Mouse (Mus musculus) embryonic facial prominence, embryonic 10.5 days (tissue): Measurements from ENCODE around the gene Rfx6. TPM values are rescaled to one million over a fixed set of nuclear protein-coding genes. Genes with fewer than 3 reads are reported as not detected.

Experiments used
- DNase-seq: peaks from one replicate; pipeline ENCODE4 v3.0.0-alpha.2; 2017; ENCODE audit warnings: low spot score
- H3K27ac ChIP-seq: fragments of 300-500 bp; sonication (generic); replicated peaks from 2 replicates; pipeline ENCODE4 v1.5.1; 2016; ENCODE audit warnings: mild to moderate bottlenecking
- H3K27me3 ChIP-seq: fragments of 300-500 bp; sonication (generic); replicated peaks from 2 replicates; pipeline ENCODE4 v1.6.1; 2016; ENCODE audit warnings: low read depth, mild to moderate bottlenecking; ENCODE audit not compliant: poor library complexity, severe bottlenecking
- H3K36me3 ChIP-seq: fragments of 300-500 bp; sonication (generic); replicated peaks from 2 replicates; pipeline ENCODE4 v1.6.1; 2016; ENCODE audit warnings: mild to moderate bottlenecking, moderate library complexity
- H3K4me1 ChIP-seq: fragments of 300-500 bp; sonication (generic); 2 replicates; pipeline ENCODE4 v1.6.1; 2016
- H3K4me3 ChIP-seq: fragments of 300-500 bp; sonication (generic); 2 replicates; pipeline ENCODE4 v1.5.1; 2016; ENCODE audit warnings: mild to moderate bottlenecking, moderate library complexity
- H3K9me3 ChIP-seq: fragments of 300-500 bp; sonication (generic); 2 replicates; pipeline ENCODE4 v1.6.1; 2016; ENCODE audit warnings: mild to moderate bottlenecking
- WGBS: fragments of 180-500 bp; shearing (Covaris S2); methylation state at CpG from one replicate; pipeline ENCODE4 v1.1.7; 2016; 5-methylcytosine and 5-hydroxymethylcytosine counted together
- polyA plus RNA-seq: library from polyadenylated mRNA; unstranded; fragments of >200 nt; fragmentation: Nextera tagmentation; extraction: Ambion mirVana; gene quantifications from 2 replicates; pipeline ENCODE4 v1.2.1, GENCODE M21; 2016

Rfx6 gene
- polyA plus RNA-seq, 1 experiment from 2014 or later: 0.05 TPM

GRCm38 (mm10) chr10:51769252-51769651, 91.7 kb downstream of the Rfx6 start:
- WGBS: 49% methylated on average over 7 of the region's 7 CpGs
- Histone ChIP-seq H3K9me3 (no peaks in the 10 kb centered on the region), H3K4me1 (no peaks in the 10 kb centered on the region), H3K4me3 (no peak overlapping the region), H3K27me3 (no peaks in the 10 kb centered on the region), H3K36me3 (no peaks in the 10 kb centered on the region), H3K27ac (no peak overlapping the region)
- DNase-seq: no peak

- no peak for DNase-seq
- Histone ChIP-seq H3K27ac (no peak overlapping the region), H3K4me1 (no peaks in the 10 kb centered on the region), H3K27me3 (no peaks in the 10 kb centered on the region), H3K4me3 (no peak overlapping the region), H3K36me3 (no peaks in the 10 kb centered on the region), H3K9me3 (no peaks in the 10 kb centered on the region)
- 84% methylated on average over 2 of the region's 2 CpGs for WGBS
These were observed 102.1 kb downstream of the Rfx6 start for GRCm38 (mm10) chr10:51779648-51780047.

Other genes starting within 250 kb of the Rfx6 start
- not detected in 2 replicates for gene Gm49339, start 197.1 kb upstream of the Rfx6 start, polyA plus RNA-seq
- gene Lilr4b, start 197.1 kb upstream of the Rfx6 start, polyA plus RNA-seq: not detected in 2 replicates
- 0.25 and 0.85 TPM in 2 replicates for gene Lilrb4a, start 186.8 kb upstream of the Rfx6 start, polyA plus RNA-seq
- gene Fam162b, start 87.2 kb upstream of the Rfx6 start, polyA plus RNA-seq: 2.2 and 2.3 TPM in 2 replicates
- gene Gprc6a, start 46.3 kb upstream of the Rfx6 start, polyA plus RNA-seq: 0.10 and 0.13 TPM in 2 replicates